Mouse (Mus musculus) heart, adult 2 months (tissue): ENCODE results near the gene Mgat4d. TPM values are rescaled to one million over a fixed set of nuclear protein-coding genes. Genes with fewer than 3 reads are reported as not detected.

Source experiments
- DNase-seq, 2 experiments: peaks; one replicate each; pipeline ENCODE4 v3.0.0; 2021
- H3K27ac ChIP-seq: fragments of 200-600 bp; 2 replicates; pipeline ENCODE4 v1.8.1; 2022
- H3K27me3 ChIP-seq: fragments of 200-500 bp; 2 replicates; pipeline ENCODE4 v1.6.1; 2012; ENCODE audit warnings: mild to moderate bottlenecking, low read length, inconsistent platforms, mixed read lengths; ENCODE audit not compliant: control insufficient read depth, insufficient read depth
- H3K36me3 ChIP-seq: fragments of 200-500 bp; 2 replicates; pipeline ENCODE4 v1.6.1; 2012; ENCODE audit warnings: low read length, inconsistent platforms; ENCODE audit not compliant: control insufficient read depth, insufficient read depth
- H3K4me1 ChIP-seq: fragments of 200-500 bp; 2 replicates; pipeline ENCODE4 v1.6.1; 2011; ENCODE audit warnings: low read length; ENCODE audit not compliant: control insufficient read depth, insufficient read depth
- H3K4me3 ChIP-seq: fragments of 200-600 bp; 2 replicates; pipeline ENCODE4 v1.8.1; 2022
- H3K79me2 ChIP-seq: fragments of 200-500 bp; replicated peaks from 2 replicates; pipeline ENCODE4 v1.6.1; 2012; ENCODE audit warnings: mild to moderate bottlenecking, inconsistent platforms, low read length, moderate library complexity, mixed read lengths; ENCODE audit not compliant: control insufficient read depth, insufficient read depth
- H3K9ac ChIP-seq: fragments of 200-500 bp; 2 replicates; pipeline ENCODE4 v1.6.1; 2012; ENCODE audit warnings: low read depth, mild to moderate bottlenecking, control low read depth, inconsistent platforms, low read length, mixed read lengths
- CTCF ChIP-seq: fragments of 200-600 bp; IDR thresholded peaks from 2 replicates; pipeline ENCODE4 v1.8.1; 2022; ENCODE audit warnings: antibody characterized with exemption, mild to moderate bottlenecking, moderate library complexity
- EP300 ChIP-seq: fragments of 200-500 bp; IDR thresholded peaks from 2 replicates; pipeline ENCODE4 v1.6.1; 2011; ENCODE audit warnings: low read depth, low read length, control low read depth; ENCODE audit not compliant: insufficient read depth
- POLR2A ChIP-seq: fragments of 200-500 bp; IDR thresholded peaks from 2 replicates; pipeline ENCODE4 v1.6.1; 2011; ENCODE audit warnings: mild to moderate bottlenecking, low read depth, low read length, control low read depth; ENCODE audit not compliant: insufficient read depth
- WGBS: fragments of 180-500 bp; shearing (Covaris S2); methylation state at CpG from one replicate; pipeline ENCODE4 v1.1.7; 2018; 5-methylcytosine and 5-hydroxymethylcytosine counted together
- intact Hi-C: fragments of 180-260 bp; cut with DNase I; formaldehyde crosslinking; loops from one replicate; pipeline ENCODE4 v1.15.1; 2025
- polyA plus RNA-seq: library from polyadenylated mRNA; depleted of rRNA; stranded (reverse); fragments of >200 nt; gene quantifications from 2 replicates; pipeline ENCODE4 v1.2.3, GENCODE M21; 2012
- total RNA-seq, 2 experiments: library from RNA; stranded (reverse); gene quantifications; 2 replicates each; pipeline ENCODE4 v1.2.3; 2021

Mgat4d gene
- total and polyA plus RNA-seq, 3 experiments, result not detected

GRCm38 (mm10) chr8:83320543-83320942 lies 27.7 kb upstream of the Mgat4d start:
- TF ChIP-seq POLR2A, result no peak
- no peak for TF ChIP-seq EP300
- TF ChIP-seq CTCF, result no peak
- H3K9ac ChIP-seq, result no peak overlapping the region
- no peaks in the 10 kb centered on the region for H3K36me3 ChIP-seq
- no peaks in the 10 kb centered on the region for H3K79me2 ChIP-seq
- 88% methylated on average over 3 of the region's 3 CpGs for WGBS
- H3K27me3 ChIP-seq, result no peaks in the 10 kb centered on the region
- no peak overlapping the region for H3K4me3 ChIP-seq
- intact Hi-C loops, result no loop called here
- H3K27ac ChIP-seq, result no peak overlapping the region
- H3K4me1 ChIP-seq, result no peaks in the 10 kb centered on the region
- no peak for DNase-seq

GRCm38 (mm10) chr8:83322374-83322773 lies 25.9 kb upstream of the Mgat4d start:
- DNase-seq, result no peak
- TF ChIP-seq EP300, result no peak
- TF ChIP-seq POLR2A, result no peak
- no peak for TF ChIP-seq CTCF
- intact Hi-C loops, result no loop called here
- Histone ChIP-seq H3K4me3 (no peak overlapping the region), H3K9ac (no peak overlapping the region), H3K36me3 (no peaks in the 10 kb centered on the region), H3K4me1 (no peaks in the 10 kb centered on the region), H3K27me3 (no peaks in the 10 kb centered on the region), H3K79me2 (no peaks in the 10 kb centered on the region), H3K27ac (no peak overlapping the region)
- WGBS, result 93% methylated on average over 6 of the region's 6 CpGs

- WGBS, result 84% methylated on average over 2 of the region's 2 CpGs
- Histone ChIP-seq H3K36me3 (no peaks in the 10 kb centered on the region), H3K4me1 (no peaks in the 10 kb centered on the region), H3K4me3 (no peak overlapping the region), H3K27ac (no peak overlapping the region), H3K9ac (no peak overlapping the region), H3K27me3 (no peaks in the 10 kb centered on the region), H3K79me2 (no peaks in the 10 kb centered on the region)
- no peak for DNase-seq
- intact Hi-C loops, result no loop called here
- no peak for TF ChIP-seq EP300
- peak; percentile 36 for TF ChIP-seq CTCF
Measured at GRCm38 (mm10) chr8:83323056-83323455, 25.2 kb upstream of the Mgat4d start.

GRCm38 (mm10) chr8:83327889-83328288 lies 20.4 kb upstream of the Mgat4d start:
- no peaks in the 10 kb centered on the region for H3K27me3 ChIP-seq
- TF ChIP-seq POLR2A, result no peak
- no peaks in the 10 kb centered on the region for H3K79me2 ChIP-seq
- H3K9ac ChIP-seq, result no peak overlapping the region
- H3K4me3 ChIP-seq, result no peak overlapping the region
- no peaks in the 10 kb centered on the region; the same call in 1 of the 2 replicates for H3K4me1 ChIP-seq
- no peak for DNase-seq
- H3K27ac ChIP-seq, result no peak overlapping the region
- no peaks in the 10 kb centered on the region for H3K36me3 ChIP-seq
- 90% methylated on average over 5 of the region's 5 CpGs for WGBS
- intact Hi-C loops, result no loop called here

GRCm38 (mm10) chr8:83331567-83331898 lies 16.7 kb upstream of the Mgat4d start:
- peak overlapping the region; percentile 84 for H3K27ac ChIP-seq
- peak in 1 of 2 experiments; percentile 12 for DNase-seq
- H3K36me3 ChIP-seq, result no peaks in the 10 kb centered on the region
- intact Hi-C loops, result loop anchor here (5.0 kb wide), 1 partner anchor 261 kb away; no protein-coding TSS in a partner anchor
- no peaks in the 10 kb centered on the region for H3K79me2 ChIP-seq
- WGBS, result 9% methylated on average over 7 of the region's 7 CpGs
- H3K4me3 ChIP-seq, result peak overlapping the region; percentile 78
- no peaks in the 10 kb centered on the region; the same call in 1 of the 2 replicates for H3K4me1 ChIP-seq
- H3K27me3 ChIP-seq, result no peaks in the 10 kb centered on the region
- H3K9ac ChIP-seq, result peak overlapping the region; percentile 83
- no peak for TF ChIP-seq CTCF
- TF ChIP-seq POLR2A, result no peak
- no peak for TF ChIP-seq EP300

GRCm38 (mm10) chr8:83331899-83332697 lies 16.2 kb upstream of the Mgat4d start, which contains the start of gene Elmod2:
Gene Elmod2, minus strand, starts transcription at chr8:83332486.
- WGBS, result under 1% methylated on average over 85 of the region's 85 CpGs
- Histone ChIP-seq H3K27ac (peak within 1 kb of the TSS; percentile 84), H3K4me1 (no peaks in the 10 kb centered on the region; the same call in 1 of the 2 replicates), H3K79me2 (no peaks in the 10 kb centered on the region), H3K9ac (peak within 1 kb of the TSS; percentile 83), H3K36me3 (no peaks in the 10 kb centered on the region), H3K4me3 (peak within 1 kb of the TSS; percentile 78), H3K27me3 (no peaks in the 10 kb centered on the region)
- TF ChIP-seq CTCF, result no peak
- TF ChIP-seq EP300, result 0 out of 2 replicates have a peak, but pooled peaks have one; percentile 31
- peak; percentile 87 for TF ChIP-seq POLR2A
- peak; percentile 98 to 99 for DNase-seq
- intact Hi-C loops, result loop anchor here (2.0 to 5.0 kb wide), 2 partner anchors 111 to 260 kb away; no protein-coding TSS in a partner anchor
